Mouse (Mus musculus): ENCODE results near the gene Heatr3. TPM values are rescaled to one million over a fixed set of nuclear protein-coding genes. Genes with fewer than 3 reads are reported as not detected.
A peak's percentile ranks its signal among the peaks of the same experiment; 100 is the strongest.
"Not testable (repeated sequence)": the region's sequence is repeated elsewhere in the genome, so short reads cannot be mapped to it uniquely, and the experiment has no call there.

The Heatr3 gene
- polyA plus RNA-seq, 1 experiment from 2014 or later: 44.4 TPM

DNA sequence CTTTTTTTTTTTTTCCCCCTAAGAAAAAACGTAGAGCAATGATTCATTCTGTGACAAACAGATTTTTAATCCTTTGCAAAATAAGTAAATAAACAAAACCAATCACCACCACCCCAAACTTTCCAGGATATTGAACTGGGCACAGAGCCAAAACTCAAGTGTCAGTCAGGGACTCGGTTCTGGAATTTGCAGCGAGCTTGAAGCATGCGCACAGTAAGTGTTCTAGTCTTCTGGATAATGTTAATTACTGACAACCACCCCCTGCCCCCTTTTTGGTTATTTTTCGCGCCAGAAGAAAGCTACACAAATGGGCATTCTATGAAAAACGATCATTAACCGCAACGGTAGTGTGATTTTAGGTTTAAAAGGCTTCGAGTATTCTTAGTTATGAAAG is 60.9 kb downstream of the Heatr3 start:
- H3K9me3 ChIP-seq: no peaks in the 10 kb centered on the region
- under 1% methylated on average over 10 of the region's 10 CpGs for WGBS
- H3K27ac ChIP-seq: peak overlapping the region; percentile 99
- peak overlapping the region; percentile 80 for H3K4me2 ChIP-seq
- ATAC-seq (ENCODE audit: insufficient read depth, low FRiP score, low read depth): no peak
- H3K36me3 ChIP-seq: no peaks in the 10 kb centered on the region
- no peaks in the 10 kb centered on the region for H3K27me3 ChIP-seq (replicated peaks)
- H3K4me3 ChIP-seq (replicated peaks): peak overlapping the region; percentile 90
- peaks cover 14% of the 10 kb centered on the region for H3K4me1 ChIP-seq
- H3K9ac ChIP-seq: peak overlapping the region; percentile 69; the same call in 1 of the 2 replicates

- peaks cover 14% of the 10 kb centered on the region for H3K4me1 ChIP-seq
- peak within 1 kb of the TSS; percentile 84 for H3K9ac ChIP-seq
- H3K9me3 ChIP-seq: no peaks in the 10 kb centered on the region
- peak within 1 kb of the TSS; percentile 90 for H3K4me3 ChIP-seq (replicated peaks)
- no peaks in the 10 kb centered on the region for H3K27me3 ChIP-seq (replicated peaks)
- peak within 1 kb of the TSS; percentile 95 for H3K4me2 ChIP-seq
- no peaks in the 10 kb centered on the region for H3K36me3 ChIP-seq
- peak within 1 kb of the TSS; percentile 99 for H3K27ac ChIP-seq
- peak; percentile 95 for ATAC-seq (ENCODE audit: insufficient read depth, low FRiP score, low read depth)
- WGBS: under 1% methylated on average over 72 of the region's 97 CpGs
These were observed 61.4 kb downstream of the Heatr3 start, which contains the start of gene Tent4b for GRCm38 (mm10) chr8:88198945-88199571. Gene Tent4b, plus strand, starts transcription at chr8:88199213.

DNA sequence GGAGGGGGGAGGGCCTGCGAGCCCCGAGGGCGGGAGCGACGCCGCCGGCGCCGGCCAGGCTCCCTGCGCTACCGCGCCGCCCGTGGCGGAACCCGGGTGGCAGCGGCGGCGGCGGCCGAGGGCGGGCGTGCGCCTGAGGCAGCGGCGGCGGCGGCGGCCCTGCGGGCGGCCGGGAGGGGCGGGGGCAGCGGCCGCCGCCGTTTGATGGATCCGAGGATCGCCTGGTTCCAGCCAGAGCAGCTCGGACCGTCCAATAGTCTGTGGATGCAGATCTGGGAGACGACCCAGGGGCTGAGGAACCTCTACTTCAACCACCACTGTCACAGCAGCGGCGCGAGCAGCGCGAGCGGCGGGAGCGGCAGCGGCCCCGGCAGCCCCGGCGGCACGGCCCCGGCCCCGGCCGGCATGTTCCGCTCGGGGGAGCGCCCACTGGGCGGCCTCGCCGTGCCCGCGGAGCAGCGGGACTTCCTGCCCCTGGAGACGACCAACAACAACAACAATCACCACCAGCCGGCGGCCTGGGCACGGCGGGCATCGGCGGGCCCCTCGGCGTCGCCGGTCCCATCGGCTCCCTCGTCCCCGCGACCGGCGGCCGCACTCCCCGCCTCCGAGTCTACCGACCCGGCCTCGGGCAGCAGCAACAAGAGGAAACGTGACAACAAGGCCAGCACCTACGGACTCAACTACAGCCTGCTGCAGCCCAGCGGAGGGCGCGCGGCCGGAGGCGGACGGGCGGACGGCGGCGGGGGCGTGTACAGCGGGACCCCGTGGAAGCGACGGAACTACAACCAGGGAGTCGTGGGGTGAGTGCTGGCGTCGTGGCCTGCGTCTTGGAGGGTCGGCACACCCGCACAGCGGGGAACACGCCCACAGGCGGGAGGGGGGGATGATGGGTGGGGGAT is 62.3 kb downstream of the Heatr3 start:
- H3K36me3 ChIP-seq: no peaks in the 10 kb centered on the region
- peak; percentile 59 for ATAC-seq (ENCODE audit: insufficient read depth, low FRiP score, low read depth)
- peaks cover 14% of the 10 kb centered on the region for H3K4me1 ChIP-seq
- no peaks in the 10 kb centered on the region for H3K9me3 ChIP-seq
- peak overlapping the region; percentile 95 for H3K4me2 ChIP-seq
- H3K27ac ChIP-seq: peak overlapping the region; percentile 99
- H3K27me3 ChIP-seq (replicated peaks): no peaks in the 10 kb centered on the region
- H3K4me3 ChIP-seq (replicated peaks): peak overlapping the region; percentile 90
- WGBS: under 1% methylated on average over 91 of the region's 117 CpGs
- H3K9ac ChIP-seq: peak overlapping the region; percentile 84

DNA sequence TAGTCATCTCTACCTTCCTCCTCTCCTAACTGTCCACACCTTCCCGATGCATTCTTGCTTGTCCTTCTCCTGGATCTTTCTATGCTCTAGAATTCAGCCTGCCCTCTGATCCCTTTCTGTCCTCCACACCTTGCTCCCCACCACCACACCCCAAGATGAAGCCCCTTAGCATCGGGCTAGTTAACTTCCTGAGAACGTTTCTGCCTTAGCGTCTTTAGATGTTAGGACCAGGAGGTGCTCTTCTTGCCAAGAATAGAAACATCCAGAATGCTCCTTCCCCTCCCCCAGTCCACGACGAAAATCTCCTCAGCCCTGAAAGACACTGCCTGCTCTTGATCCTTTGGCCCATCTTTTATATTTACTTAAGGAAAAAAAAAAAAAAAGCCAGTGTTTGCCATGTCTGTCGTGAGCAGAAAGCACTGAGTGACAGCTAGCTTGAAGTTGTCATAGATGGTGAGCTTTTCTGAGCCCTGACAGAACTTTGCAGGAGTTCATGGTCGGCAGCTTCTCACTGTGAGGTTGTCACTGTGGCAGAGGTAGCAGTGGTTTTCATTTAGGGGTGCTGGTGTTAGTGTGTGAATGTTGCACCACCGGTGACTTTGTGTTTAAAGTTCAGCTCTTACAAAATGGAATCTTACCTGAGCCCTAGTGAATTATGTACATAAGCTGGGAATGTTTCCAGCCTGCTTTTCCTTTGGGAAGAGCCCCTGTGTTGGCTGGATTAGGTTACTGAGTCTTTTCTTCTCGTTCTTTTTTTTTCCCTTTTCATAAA is 63.3 kb downstream of the Heatr3 start:
- H3K4me1 ChIP-seq: peaks cover 14% of the 10 kb centered on the region
- 14% methylated on average over 10 of the region's 10 CpGs for WGBS
- H3K27ac ChIP-seq: no peak overlapping the region

GRCm38 (mm10) chr8:88201641-88202040 is 64.0 kb downstream of the Heatr3 start:
- no peak for ATAC-seq (ENCODE audit: insufficient read depth, low FRiP score, low read depth)
- Histone ChIP-seq H3K27me3 (replicated peaks) (no peaks in the 10 kb centered on the region), H3K9ac (no peak overlapping the region), H3K4me2 (peak overlapping the region; percentile 95; the same call in 1 of the 2 replicates), H3K27ac (no peak overlapping the region), H3K4me1 (peaks cover 14% of the 10 kb centered on the region), H3K36me3 (no peaks in the 10 kb centered on the region), H3K4me3 (replicated peaks) (0 out of 2 replicates have a peak overlapping the region, but pooled peaks have one; percentile 90), H3K9me3 (no peaks in the 10 kb centered on the region)
- WGBS: 44% methylated on average over 3 of the region's 3 CpGs

More for the DNA sequence above, 63.3 kb downstream of the Heatr3 start:
- Histone ChIP-seq H3K27me3 (replicated peaks) (no peaks in the 10 kb centered on the region), H3K4me3 (replicated peaks) (peak overlapping the region; percentile 90), H3K9me3 (no peaks in the 10 kb centered on the region), H3K9ac (no peak overlapping the region; the same call in 1 of the 2 replicates), H3K36me3 (no peaks in the 10 kb centered on the region), H3K4me2 (peak overlapping the region; percentile 95)
- no peak for ATAC-seq (ENCODE audit: insufficient read depth, low FRiP score, low read depth)

DNA sequence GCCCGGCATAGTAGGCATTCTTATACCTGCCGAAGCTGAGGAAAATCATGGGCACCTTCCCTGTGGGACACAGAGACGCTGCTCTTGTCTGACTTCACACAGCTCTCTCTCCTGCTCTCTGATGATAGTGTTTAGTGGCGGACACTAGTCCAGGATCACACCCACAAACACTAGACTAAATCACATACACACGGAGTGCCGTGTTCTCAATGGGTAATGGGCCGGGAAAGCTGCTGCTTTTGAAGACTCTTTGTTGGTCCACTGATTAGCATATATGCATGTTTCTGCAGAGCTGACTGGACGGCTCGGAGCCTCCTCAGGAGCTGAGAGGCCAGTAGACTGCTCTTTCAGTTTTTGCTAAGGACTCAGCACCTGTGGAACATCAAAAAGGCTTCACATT is 68.4 kb downstream of the Heatr3 start:
- H3K9ac ChIP-seq: no peak overlapping the region
- no peaks in the 10 kb centered on the region for H3K27me3 ChIP-seq (replicated peaks)
- no peak overlapping the region for H3K4me3 ChIP-seq (replicated peaks)
- ATAC-seq (ENCODE audit: insufficient read depth, low FRiP score, low read depth): no peak
- peaks cover 7% of the 10 kb centered on the region for H3K4me1 ChIP-seq
- H3K4me2 ChIP-seq: no peak overlapping the region
- no peak overlapping the region for H3K27ac ChIP-seq
- no peaks in the 10 kb centered on the region for H3K36me3 ChIP-seq
- 85% methylated on average over 9 of the region's 9 CpGs for WGBS
- no peaks in the 10 kb centered on the region for H3K9me3 ChIP-seq

- WGBS: 85% methylated on average over 7 of the region's 7 CpGs
- H3K4me3 ChIP-seq (replicated peaks): no peak overlapping the region
- ATAC-seq (ENCODE audit: insufficient read depth, low FRiP score, low read depth): no peak
- no peaks in the 10 kb centered on the region for H3K4me1 ChIP-seq
- no peaks in the 10 kb centered on the region for H3K9me3 ChIP-seq
- no peak overlapping the region for H3K9ac ChIP-seq
- H3K36me3 ChIP-seq: no peaks in the 10 kb centered on the region
- H3K4me2 ChIP-seq: no peak overlapping the region
- no peak overlapping the region for H3K27ac ChIP-seq
- H3K27me3 ChIP-seq (replicated peaks): no peaks in the 10 kb centered on the region
These were observed 69.6 kb downstream of the Heatr3 start for GRCm38 (mm10) chr8:88207121-88207821.

GRCm38 (mm10) chr8:88209930-88210827 is 72.5 kb downstream of the Heatr3 start:
- H3K36me3 ChIP-seq; H3K4me2 ChIP-seq; H3K4me1 ChIP-seq; H3K9me3 ChIP-seq; H3K27ac ChIP-seq; H3K9ac ChIP-seq; ATAC-seq (ENCODE audit: insufficient read depth, low FRiP score, low read depth); H3K27me3 ChIP-seq (replicated peaks); H3K4me3 ChIP-seq (replicated peaks): not testable (repeated sequence)
- WGBS: 84% methylated on average over 6 of the region's 6 CpGs

- Histone ChIP-seq H3K36me3 (no peaks in the 10 kb centered on the region), H3K4me3 (replicated peaks) (no peak overlapping the region), H3K4me2 (no peak overlapping the region), H3K4me1 (peaks cover 3% of the 10 kb centered on the region; the same call in 1 of the 2 replicates), H3K27ac (no peak overlapping the region), H3K9ac (no peak overlapping the region), H3K27me3 (replicated peaks) (no peaks in the 10 kb centered on the region), H3K9me3 (no peaks in the 10 kb centered on the region)
- 46% methylated on average over 4 of the region's 4 CpGs for WGBS
- ATAC-seq (ENCODE audit: insufficient read depth, low FRiP score, low read depth): no peak
These were observed 83.7 kb downstream of the Heatr3 start for GRCm38 (mm10) chr8:88221353-88221752.
